Mouse (Mus musculus) kidney, postnatal 25 days (tissue): Measurements from ENCODE around the gene Tbc1d4.

Source experiments
- DNase-seq, 2 experiments: peaks; one replicate each; pipeline ENCODE4 v3.0.0; 2021; ENCODE audit warnings: mixed read lengths in 2 of 2

Gene Tbc1d4

GRCm38 (mm10) chr14:101608519-101609368, at the start of gene Tbc1d4:
Gene Tbc1d4 (minus strand): TSS chr14:101609191.
- DNase-seq = peak; percentile 86 to 95

- no peak for DNase-seq
These were observed 47.3 kb upstream of the Tbc1d4 start for GRCm38 (mm10) chr14:101656307-101656706.

DNA sequence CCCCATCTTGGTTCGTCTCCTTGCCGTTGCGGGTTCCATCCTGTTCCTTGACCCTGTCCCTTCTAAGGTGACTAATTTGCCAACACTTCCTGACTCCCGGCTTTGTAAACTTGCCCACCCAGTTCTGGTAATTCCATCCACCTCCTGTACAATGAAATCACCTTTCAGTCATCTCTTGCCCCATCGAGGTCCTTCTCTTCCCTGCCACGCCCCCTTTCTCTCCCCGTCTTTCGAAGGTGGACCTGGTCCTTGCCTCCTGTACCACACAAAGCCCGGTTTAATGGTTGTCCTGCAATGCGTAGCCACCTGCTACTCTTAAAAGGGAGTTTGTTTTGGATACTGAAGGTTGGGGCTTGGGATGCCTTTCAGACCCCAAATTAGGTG, 45.5 kb upstream of the Tbc1d4 start:
- DNase-seq = peak in 1 of 2 experiments; percentile 9

DNA sequence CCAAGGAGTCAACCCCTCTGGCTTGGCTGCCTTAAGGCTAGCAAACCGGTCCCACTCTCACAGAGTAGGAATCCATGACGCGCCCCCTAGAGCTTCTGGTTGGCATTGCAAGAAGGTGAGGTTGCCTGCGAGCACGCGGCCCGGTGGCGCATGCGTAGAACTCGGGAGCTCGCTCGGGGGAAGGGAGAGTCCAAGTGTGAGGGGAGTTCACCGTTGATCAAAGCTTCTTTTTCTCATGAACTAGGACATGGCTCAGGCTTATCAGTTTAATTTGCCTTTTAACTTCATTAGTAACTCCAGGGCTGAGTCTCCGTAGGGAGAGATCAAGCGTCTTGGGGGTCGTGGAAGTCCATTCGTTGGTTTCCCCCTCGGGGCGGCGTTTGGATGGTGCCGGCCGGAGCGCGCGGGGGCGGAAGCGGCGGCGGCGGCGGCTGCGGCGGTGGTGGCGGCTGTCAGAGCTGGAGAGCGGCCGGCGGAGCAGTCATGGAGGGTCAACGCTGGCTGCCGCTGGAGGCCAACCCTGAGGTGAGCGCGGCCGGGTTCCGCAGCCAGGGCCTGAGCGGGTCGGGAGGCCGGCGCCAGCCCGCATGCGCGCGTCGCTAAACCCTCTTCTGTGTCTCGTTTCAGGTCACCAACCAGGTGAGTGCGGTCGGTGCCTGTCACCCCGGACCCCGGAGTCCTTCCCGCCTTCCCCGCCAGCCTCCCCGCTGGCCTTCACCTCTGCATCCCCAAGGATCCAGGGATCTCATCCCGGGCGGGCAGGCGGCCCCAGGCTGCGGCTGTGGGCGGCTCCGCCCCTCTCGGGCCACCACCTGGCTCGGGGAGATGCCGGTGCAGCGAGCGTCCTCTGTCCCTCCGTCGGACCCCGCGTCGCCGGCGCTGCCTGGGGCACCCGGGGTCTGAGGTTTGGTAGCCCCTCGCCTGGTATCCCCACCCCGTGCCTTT, 44.9 kb upstream of the Tbc1d4 start, which contains the start of gene Uchl3:
TSS of gene Uchl3 (plus strand) at position 387 of the 945 bp plus-strand sequence.
- DNase-seq = peak; percentile 95 to 99

DNA sequence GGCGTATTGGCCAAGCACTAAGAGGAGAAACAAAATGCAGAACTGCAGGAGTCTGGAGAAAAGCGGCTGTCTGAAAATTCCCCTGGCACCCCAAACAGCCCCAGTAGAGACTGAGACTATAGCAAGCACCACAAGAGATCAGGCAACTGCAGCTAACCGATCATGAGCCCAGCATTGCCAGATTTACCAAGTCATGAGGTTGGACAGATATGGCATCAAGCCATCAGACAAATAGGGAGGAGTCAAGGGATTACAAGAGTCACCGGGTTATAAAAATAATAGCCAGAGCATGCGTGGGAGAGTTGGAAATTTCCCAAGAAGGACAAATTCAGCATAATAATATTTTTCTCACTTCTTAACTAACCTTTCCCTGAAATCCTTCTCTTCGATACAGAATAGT, 43.6 kb upstream of the Tbc1d4 start:
- DNase-seq = no peak

GRCm38 (mm10) chr14:101650551-101650950, 41.6 kb upstream of the Tbc1d4 start:
- DNase-seq = no peak

- DNase-seq = no peak
These were observed 36.0 kb upstream of the Tbc1d4 start for GRCm38 (mm10) chr14:101644948-101645347.

GRCm38 (mm10) chr14:101640153-101640843, 31.3 kb upstream of the Tbc1d4 start, which contains the start of gene Commd6:
Gene Commd6 (minus strand): TSS chr14:101640686.
- peak; percentile 95 to 97 for DNase-seq

DNA sequence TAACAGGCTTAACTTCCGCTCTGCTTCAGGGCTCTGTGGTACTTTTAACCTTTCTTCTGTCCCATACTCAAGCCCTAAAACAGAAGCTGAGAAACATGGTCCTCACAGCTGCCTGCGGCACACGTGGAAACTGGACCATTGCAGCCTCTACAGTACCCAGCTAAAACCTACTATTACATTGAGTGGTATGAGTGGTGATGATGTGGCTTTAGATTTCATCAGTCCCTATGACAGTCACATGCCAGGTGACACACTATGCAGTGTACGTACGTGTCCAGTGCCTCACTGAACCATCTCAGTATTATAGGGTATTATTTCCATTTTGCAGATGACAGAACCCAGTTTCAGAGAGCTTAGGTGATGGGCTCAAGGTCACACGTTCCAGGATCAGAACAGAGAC, 28.4 kb upstream of the Tbc1d4 start:
- no peak for DNase-seq

DNA sequence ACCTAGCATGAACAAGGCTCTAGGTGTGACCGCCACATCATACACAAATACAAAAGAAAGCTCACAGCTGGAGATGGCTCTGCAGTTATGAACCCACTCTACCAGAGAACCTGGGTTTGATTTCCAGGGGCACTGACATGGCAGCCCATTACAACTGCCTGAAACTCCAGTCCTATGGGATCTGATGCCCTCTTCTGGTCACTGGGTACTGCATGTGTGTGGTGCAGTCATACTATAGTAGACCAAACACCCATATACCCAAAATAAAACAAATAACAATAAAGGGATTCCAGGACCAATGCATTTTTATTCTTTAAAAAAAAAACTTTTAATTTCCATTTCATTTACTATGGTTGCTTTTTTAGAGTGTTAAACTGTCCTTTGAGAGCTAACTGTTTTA, 26.8 kb upstream of the Tbc1d4 start:
- no peak for DNase-seq

- DNase-seq = no peak
These were observed 21.6 kb upstream of the Tbc1d4 start for GRCm38 (mm10) chr14:101630548-101630947.

GRCm38 (mm10) chr14:101617680-101618079, 8.7 kb upstream of the Tbc1d4 start:
- DNase-seq = no peak

DNA sequence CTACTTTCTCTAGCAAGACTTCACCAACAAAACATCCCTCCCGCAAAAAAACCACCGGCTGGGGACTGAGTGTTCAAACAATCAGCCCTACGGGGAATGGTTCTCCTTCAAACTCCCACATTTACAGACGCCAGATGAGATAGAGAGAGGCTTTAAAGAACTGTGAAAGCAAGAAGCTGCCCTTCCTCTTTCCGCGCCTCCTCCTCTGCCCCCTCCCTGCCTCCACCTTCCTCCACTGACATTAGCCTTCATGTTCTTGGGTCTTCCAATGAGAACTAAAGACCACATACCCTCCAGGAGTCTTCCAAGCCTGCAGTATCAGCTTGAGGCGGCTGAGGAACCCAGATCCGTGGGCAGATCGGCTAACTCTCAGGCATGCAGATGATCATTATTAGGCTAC, 7.2 kb upstream of the Tbc1d4 start:
- DNase-seq = no peak

DNA sequence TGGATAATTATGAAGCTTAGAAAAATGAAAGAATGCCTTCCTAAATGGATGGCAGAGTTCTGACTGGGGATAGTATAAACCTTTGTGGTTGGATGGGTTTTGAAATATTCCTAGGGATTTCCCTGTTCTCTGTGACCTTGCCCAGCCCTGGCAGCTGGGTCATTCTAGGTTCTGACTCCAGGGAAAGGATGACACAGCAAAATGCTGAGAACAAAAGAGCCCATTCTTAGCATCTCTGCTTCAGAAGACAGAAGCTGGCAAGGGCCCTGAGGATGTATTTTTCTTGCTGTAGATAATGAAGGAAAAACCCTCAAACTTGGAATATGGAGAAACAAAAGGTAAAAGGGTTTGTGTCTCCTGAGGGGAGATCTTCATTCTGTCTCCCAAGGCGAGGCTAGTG, 4.2 kb upstream of the Tbc1d4 start:
- no peak for DNase-seq

DNA sequence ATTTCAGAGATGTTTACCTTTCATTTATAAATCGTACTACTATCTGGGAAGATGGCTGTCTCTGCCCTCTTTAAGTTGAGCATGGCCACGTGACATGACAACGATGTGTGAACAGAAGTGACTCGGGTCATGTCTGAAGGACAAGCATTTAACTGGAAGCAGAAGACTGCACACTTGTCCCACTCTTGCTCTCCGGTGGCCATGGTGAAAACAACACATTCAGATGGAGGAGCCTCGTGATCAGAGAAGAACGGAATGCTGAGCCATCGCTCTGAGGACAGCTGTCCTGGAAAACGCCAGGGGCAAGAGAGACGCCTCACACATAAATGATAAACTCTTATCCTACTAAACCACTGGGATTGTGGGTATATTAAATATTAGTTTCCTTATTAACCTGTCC, 1.7 kb upstream of the Tbc1d4 start:
- DNase-seq = no peak

DNA sequence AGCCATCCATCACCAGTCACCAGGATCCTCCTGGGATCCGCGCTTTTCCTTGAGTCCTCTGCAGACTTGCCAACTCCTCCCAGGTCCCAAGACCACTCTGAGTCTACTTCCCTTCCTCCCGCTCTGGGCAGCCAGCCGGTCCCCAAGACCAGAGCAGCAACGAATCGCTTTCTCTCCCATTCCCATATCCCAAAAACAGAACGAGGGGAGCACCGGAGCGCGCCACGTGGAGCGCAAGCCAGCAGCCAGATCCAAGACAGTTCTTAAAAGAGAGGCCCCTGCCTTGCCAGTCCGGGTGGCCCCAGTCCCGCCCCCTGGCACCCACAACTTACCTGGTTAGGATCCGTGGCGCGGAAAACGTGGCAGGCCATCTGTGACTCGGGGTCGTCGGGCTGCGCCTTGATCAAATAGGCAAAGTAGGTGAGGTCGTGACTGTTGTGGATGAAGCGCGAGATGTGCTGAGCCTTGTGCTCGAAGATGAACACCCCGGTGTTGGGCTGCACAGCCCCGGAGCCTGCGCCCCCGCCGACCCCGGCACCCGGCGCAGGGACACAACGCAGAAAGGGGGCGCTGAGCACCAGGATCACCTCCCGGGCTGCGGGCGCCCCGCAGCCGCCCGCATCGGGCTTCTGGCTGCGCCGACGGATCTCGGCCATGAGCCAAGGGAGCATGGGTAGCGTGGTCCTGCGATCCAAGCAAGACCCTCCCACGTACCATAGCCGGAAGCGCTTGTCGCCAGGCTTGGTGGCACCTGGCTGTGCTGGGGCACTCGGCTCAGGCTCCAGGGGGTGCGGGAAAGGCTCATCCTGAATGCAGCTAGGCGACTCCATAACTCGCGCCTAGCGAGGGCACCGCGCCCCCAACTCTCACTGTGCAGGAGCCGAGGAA, 1.1 kb downstream of the Tbc1d4 start:
- peak; percentile 11 to 51 for DNase-seq

- no peak for DNase-seq
These were observed 3.1 kb downstream of the Tbc1d4 start for GRCm38 (mm10) chr14:101605843-101606242.

GRCm38 (mm10) chr14:101602851-101603250, 6.1 kb downstream of the Tbc1d4 start:
- peak in 1 of 2 experiments; percentile 61 for DNase-seq

DNA sequence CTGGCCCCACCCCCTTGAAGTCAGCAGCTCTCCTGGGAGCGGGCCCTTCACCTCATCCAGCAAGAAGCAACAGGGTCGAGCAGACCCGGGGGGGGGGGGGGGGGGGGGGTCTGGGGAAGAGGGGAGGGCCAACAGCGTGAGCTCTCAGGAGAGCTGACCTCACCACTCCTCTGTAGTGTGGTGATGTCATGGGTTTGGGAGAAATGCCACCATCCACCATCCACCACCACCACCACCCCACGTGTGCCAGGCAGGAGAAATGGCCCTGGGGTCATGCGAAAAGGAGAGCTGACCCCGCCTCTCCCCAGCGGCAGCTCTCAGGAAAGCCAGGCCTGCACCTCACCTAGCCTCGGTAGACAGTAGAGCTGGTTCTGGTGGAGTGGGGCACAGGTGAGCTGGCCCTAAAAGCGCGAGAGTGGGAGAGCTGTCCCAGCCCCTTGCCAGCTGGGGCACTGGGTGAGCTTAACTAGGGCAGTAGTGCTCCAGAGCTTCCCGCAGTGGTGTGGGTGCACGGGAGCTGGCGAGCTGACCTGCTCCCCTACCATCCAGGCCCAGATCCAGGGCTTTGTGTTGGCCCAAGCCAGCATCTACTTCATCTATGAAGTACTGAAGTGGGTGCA, 11.8 kb downstream of the Tbc1d4 start:
- no peak for DNase-seq

GRCm38 (mm10) chr14:101596691-101597090, 12.3 kb downstream of the Tbc1d4 start:
- no peak for DNase-seq
